Mouse (Mus musculus): ENCODE results near the gene Artn. TPM values are rescaled to one million over a fixed set of nuclear protein-coding genes. Genes with fewer than 3 reads are reported as not detected.
A peak's percentile ranks its signal among the peaks of the same experiment; 100 is the strongest.

Artn gene
- polyA plus RNA-seq, 1 experiment from 2014 or later: 0.22 TPM

DNA sequence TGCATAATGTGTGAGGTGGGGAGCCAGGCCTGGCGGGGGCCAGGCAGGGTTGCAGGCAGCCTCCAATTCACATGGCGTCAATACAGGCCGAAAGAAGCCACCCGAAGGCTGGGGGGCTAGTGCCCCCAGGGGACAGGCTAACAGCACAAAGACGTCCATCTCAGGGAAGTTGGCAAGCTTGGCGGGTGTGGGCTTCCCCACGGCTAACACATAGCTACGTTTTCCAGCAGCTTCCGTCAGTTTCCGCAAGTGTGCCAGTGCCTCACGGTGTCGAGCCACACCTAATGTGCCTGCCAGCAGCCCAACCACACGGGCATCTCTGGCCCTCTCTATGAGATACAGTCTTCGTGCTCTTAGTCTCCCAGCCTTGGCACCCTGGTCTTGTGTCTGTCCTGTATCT lies 39.5 kb downstream of the Artn start:
- ATAC-seq: no peak
- H3K27me3 ChIP-seq (replicated peaks; ENCODE audit: control insufficient read depth, insufficient read depth, low read length): no peaks in the 10 kb centered on the region

DNA sequence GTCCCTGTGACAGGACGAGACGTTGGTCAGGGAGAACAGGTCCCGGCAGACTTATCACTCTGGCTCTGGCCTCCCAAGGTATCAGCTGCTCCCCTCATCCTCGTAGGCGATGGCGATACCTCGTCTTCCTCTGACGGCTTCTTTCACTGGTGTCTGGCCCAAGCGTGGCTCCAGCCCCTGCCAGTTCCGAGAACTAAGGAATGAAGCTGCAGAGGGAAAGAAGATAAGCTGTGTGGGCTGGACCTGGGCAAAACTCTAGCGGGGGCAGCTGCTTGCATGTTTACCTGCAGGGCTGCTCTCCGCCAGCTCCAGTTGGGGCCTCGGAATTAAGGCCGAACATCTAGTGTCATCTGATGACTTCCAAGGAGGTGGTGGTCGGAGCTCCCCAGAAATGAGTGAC lies 40.1 kb downstream of the Artn start:
- WGBS: 93% methylated on average over 15 of the region's 15 CpGs
- H3K9ac ChIP-seq (ENCODE audit: low read length): no peak overlapping the region
- peaks cover 37% of the 10 kb centered on the region for H3K36me3 ChIP-seq (ENCODE audit: control insufficient read depth, insufficient read depth, low read length)

More for the DNA sequence above, 39.5 kb downstream of the Artn start:
- DNase-seq (ENCODE audit: low spot score): no peak
- Histone ChIP-seq H3K4me2 (ENCODE audit: low read length) (no peak overlapping the region), H3K9me3 (replicated peaks; ENCODE audit: control insufficient read depth, low read length) (no peaks in the 10 kb centered on the region), H3K27ac (ENCODE audit: low read depth, low read length) (no peak overlapping the region), H3K4me1 (ENCODE audit: control insufficient read depth, insufficient read depth, low read length) (peaks cover 10% of the 10 kb centered on the region), H3K36me3 (ENCODE audit: control insufficient read depth, insufficient read depth, low read length) (peaks cover 35% of the 10 kb centered on the region), H3K4me3 (ENCODE audit: low read depth, low read length) (no peak overlapping the region), H3K9ac (ENCODE audit: low read length) (no peak overlapping the region)
- 91% methylated on average over 14 of the region's 14 CpGs for WGBS

DNA sequence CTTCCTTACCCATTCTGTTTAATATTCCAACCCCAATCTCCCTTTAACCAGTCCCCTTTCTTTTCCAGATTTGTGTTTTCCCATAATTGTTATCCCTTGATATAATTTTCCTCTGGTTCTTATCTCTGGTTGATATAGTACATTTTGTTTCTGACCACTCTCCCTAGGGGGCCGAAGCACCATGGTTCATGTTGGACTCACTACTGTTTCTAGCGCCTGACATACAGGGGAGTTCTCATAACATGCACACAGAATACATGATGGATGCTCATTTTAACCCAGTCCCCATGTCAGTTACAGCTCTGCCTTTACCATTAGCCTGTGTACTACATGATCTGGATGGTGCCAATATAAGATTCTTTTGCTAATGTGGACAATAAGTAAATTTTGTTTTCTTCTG lies 41.6 kb downstream of the Artn start:
- Histone ChIP-seq H3K27me3 (replicated peaks; ENCODE audit: control insufficient read depth, insufficient read depth, low read length) (no peaks in the 10 kb centered on the region), H3K36me3 (ENCODE audit: control insufficient read depth, insufficient read depth, low read length) (peaks cover 34% of the 10 kb centered on the region), H3K9me3 (replicated peaks; ENCODE audit: control insufficient read depth, low read length) (no peaks in the 10 kb centered on the region), H3K4me1 (ENCODE audit: control insufficient read depth, insufficient read depth, low read length) (peaks cover 20% of the 10 kb centered on the region), H3K9ac (ENCODE audit: low read length) (no peak overlapping the region), H3K4me3 (ENCODE audit: low read depth, low read length) (peak overlapping the region; percentile 89), H3K27ac (ENCODE audit: low read depth, low read length) (no peak overlapping the region), H3K4me2 (ENCODE audit: low read length) (peak overlapping the region; percentile 95; the same call in 1 of the 2 replicates)
- 76% methylated on average over 2 of the region's 2 CpGs for WGBS
- ATAC-seq (no peak), DNase-seq (ENCODE audit: low spot score) (no peak)

More for the DNA sequence above, 40.1 kb downstream of the Artn start:
- Histone ChIP-seq H3K27ac (ENCODE audit: low read depth, low read length) (no peak overlapping the region), H3K4me1 (ENCODE audit: control insufficient read depth, insufficient read depth, low read length) (peaks cover 10% of the 10 kb centered on the region), H3K4me2 (ENCODE audit: low read length) (no peak overlapping the region), H3K4me3 (ENCODE audit: low read depth, low read length) (no peak overlapping the region), H3K27me3 (replicated peaks; ENCODE audit: control insufficient read depth, insufficient read depth, low read length) (no peaks in the 10 kb centered on the region), H3K9me3 (replicated peaks; ENCODE audit: control insufficient read depth, low read length) (no peaks in the 10 kb centered on the region)
- no peak for ATAC-seq
- no peak for DNase-seq (ENCODE audit: low spot score)

DNA sequence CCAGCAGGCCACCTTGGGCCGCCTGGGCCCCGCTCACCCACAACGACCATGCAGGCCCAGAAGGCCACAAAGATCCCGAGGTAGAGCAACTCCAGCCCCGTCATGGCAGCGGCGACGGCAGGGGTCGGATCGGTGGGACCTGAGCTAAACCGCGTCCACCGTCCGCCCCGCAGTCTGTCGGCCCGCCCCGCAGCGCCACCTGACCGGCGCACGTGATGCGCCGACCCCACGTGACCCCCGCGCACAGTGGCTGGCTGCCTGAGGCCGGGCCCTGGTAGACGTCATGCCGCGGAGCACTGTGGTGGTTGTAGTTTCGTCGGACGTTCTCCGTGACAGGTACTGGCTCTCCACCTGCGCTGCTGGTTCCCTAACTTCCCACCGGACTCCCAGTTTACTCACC lies 42.4 kb downstream of the Artn start, which contains the start of gene Atp6v0b:
Atp6v0b (minus strand) TSS at position 201 of the 400 bp plus-strand sequence.
- no peaks in the 10 kb centered on the region for H3K9me3 ChIP-seq (replicated peaks; ENCODE audit: control insufficient read depth, low read length)
- no peaks in the 10 kb centered on the region for H3K27me3 ChIP-seq (replicated peaks; ENCODE audit: control insufficient read depth, insufficient read depth, low read length)
- H3K4me2 ChIP-seq (ENCODE audit: low read length): peak within 1 kb of the TSS; percentile 95
- H3K4me1 ChIP-seq (ENCODE audit: control insufficient read depth, insufficient read depth, low read length): peaks cover 24% of the 10 kb centered on the region
- peak within 1 kb of the TSS; percentile 89 for H3K4me3 ChIP-seq (ENCODE audit: low read depth, low read length)
- WGBS: under 1% methylated on average over 37 of the region's 37 CpGs
- DNase-seq (ENCODE audit: low spot score): peak; percentile 94
- peak within 1 kb of the TSS; percentile 82 for H3K9ac ChIP-seq (ENCODE audit: low read length)
- peak; percentile 87 for ATAC-seq
- H3K36me3 ChIP-seq (ENCODE audit: control insufficient read depth, insufficient read depth, low read length): peaks cover 34% of the 10 kb centered on the region
- H3K27ac ChIP-seq (ENCODE audit: low read depth, low read length): peak within 1 kb of the TSS; percentile 52; the same call in 1 of the 2 replicates

DNA sequence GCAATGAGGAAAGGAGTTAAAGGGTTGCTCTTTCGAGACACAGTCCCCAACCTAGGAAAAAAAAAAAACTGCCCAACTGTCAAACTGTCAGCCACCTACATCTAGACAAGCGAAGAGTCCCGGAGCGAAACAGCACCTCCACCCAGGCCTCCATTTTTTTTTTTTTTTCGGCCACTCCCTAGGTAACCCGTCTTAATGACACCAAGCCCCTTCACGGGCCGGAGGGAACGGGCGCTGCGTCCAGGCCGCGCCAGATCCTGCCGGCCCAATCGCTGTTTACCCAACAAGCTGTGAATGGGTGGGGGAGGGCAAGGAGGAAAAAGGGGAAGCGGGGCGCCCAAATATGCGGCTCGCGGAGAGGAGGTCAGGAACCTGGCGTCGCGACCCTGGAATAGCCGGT lies 42.9 kb downstream of the Artn start:
- DNase-seq (ENCODE audit: low spot score): no peak
- no peak for ATAC-seq
- Histone ChIP-seq H3K4me2 (ENCODE audit: low read length) (peak overlapping the region; percentile 95), H3K36me3 (ENCODE audit: control insufficient read depth, insufficient read depth, low read length) (peaks cover 34% of the 10 kb centered on the region), H3K27ac (ENCODE audit: low read depth, low read length) (peak overlapping the region; percentile 52; the same call in 1 of the 2 replicates), H3K9ac (ENCODE audit: low read length) (peak overlapping the region; percentile 82), H3K4me3 (ENCODE audit: low read depth, low read length) (peak overlapping the region; percentile 89), H3K4me1 (ENCODE audit: control insufficient read depth, insufficient read depth, low read length) (peaks cover 25% of the 10 kb centered on the region), H3K9me3 (replicated peaks; ENCODE audit: control insufficient read depth, low read length) (no peaks in the 10 kb centered on the region), H3K27me3 (replicated peaks; ENCODE audit: control insufficient read depth, insufficient read depth, low read length) (no peaks in the 10 kb centered on the region)
- WGBS: 4% methylated on average over 18 of the region's 24 CpGs

DNA sequence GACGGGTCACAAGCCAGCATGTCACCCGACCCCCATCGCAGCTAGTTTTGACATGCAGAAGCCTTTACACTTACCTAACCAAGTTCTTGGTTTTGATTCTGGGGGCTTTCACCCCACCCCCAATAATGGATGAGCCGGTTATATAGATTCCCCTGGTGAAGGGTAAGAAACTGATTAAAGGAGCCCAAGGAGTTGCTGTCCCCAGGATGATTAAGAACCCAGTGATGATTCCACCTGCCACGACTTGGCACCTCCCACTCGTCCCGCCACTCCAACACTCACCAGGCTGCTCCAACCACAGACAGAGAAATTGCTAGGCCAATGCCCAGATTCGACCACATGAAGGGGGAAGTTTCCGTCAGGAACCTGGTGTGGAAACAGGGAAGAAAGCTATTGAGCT lies 43.6 kb downstream of the Artn start:
- H3K4me1 ChIP-seq (ENCODE audit: control insufficient read depth, insufficient read depth, low read length): peaks cover 22% of the 10 kb centered on the region
- peak overlapping the region; percentile 82 for H3K9ac ChIP-seq (ENCODE audit: low read length)
- peaks cover 38% of the 10 kb centered on the region for H3K36me3 ChIP-seq (ENCODE audit: control insufficient read depth, insufficient read depth, low read length)
- H3K9me3 ChIP-seq (replicated peaks; ENCODE audit: control insufficient read depth, low read length): no peaks in the 10 kb centered on the region
- ATAC-seq (no peak), DNase-seq (ENCODE audit: low spot score) (no peak)
- H3K27me3 ChIP-seq (replicated peaks; ENCODE audit: control insufficient read depth, insufficient read depth, low read length): no peaks in the 10 kb centered on the region
- H3K4me2 ChIP-seq (ENCODE audit: low read length): peak overlapping the region; percentile 95
- H3K27ac ChIP-seq (ENCODE audit: low read depth, low read length): no peak overlapping the region
- peak overlapping the region; percentile 89 for H3K4me3 ChIP-seq (ENCODE audit: low read depth, low read length)
- 81% methylated on average over 9 of the region's 9 CpGs for WGBS

DNA sequence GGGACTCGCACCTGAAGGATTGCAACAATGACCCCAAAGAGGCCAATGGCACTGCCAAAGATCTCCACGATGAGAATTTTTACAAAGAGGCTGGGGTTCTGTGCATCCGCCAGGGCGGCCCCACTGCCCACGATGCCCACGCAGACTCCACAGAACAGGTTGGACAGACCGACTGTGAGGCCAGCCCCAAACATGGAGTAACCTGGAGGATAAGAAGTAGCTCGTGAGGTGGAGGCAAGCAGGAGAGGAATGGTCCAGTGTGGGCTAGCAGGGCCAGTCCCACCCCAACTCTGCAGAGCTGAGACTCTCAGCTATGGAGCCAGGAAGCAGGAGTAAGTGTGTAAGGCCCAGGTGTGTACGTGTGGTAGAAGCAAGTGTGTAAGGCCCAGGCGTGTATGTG lies 44.5 kb downstream of the Artn start:
- WGBS: 92% methylated on average over 10 of the region's 10 CpGs
- H3K4me1 ChIP-seq (ENCODE audit: control insufficient read depth, insufficient read depth, low read length): peaks cover 22% of the 10 kb centered on the region

DNA sequence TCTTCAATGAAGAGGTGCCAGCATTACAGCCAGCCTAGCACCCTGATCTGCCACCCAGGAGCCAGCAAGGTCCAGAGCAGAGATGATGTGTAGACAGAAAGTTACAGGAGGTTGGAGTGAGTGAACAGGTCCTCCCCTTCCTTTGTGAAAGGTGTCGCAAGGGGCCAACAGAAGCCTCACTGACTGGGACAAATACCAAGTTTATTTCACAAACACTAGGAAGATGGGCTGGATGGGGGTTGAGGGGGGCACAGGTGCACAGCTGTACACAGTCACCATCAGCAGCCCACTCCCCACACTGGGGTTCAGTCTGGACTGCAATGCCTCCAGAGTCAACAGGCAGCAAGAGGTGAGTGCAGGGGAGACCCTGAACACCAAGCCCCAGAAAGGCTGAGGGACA lies 45.4 kb downstream of the Artn start:
- Histone ChIP-seq H3K9me3 (replicated peaks; ENCODE audit: control insufficient read depth, low read length) (no peaks in the 10 kb centered on the region), H3K9ac (ENCODE audit: low read length) (no peak overlapping the region), H3K27me3 (replicated peaks; ENCODE audit: control insufficient read depth, insufficient read depth, low read length) (no peaks in the 10 kb centered on the region), H3K4me2 (ENCODE audit: low read length) (peak overlapping the region; percentile 68), H3K36me3 (ENCODE audit: control insufficient read depth, insufficient read depth, low read length) (peaks cover 36% of the 10 kb centered on the region), H3K4me3 (ENCODE audit: low read depth, low read length) (0 out of 2 replicates have a peak overlapping the region, but pooled peaks have one; percentile 76), H3K4me1 (ENCODE audit: control insufficient read depth, insufficient read depth, low read length) (peaks cover 22% of the 10 kb centered on the region), H3K27ac (ENCODE audit: low read depth, low read length) (no peak overlapping the region)
- no peak for DNase-seq (ENCODE audit: low spot score)
- no peak for ATAC-seq
- WGBS: 100% methylated on average over 1 of the region's 1 CpGs

More for the DNA sequence above, 44.5 kb downstream of the Artn start:
- H3K36me3 ChIP-seq (ENCODE audit: control insufficient read depth, insufficient read depth, low read length): peaks cover 43% of the 10 kb centered on the region
- DNase-seq (ENCODE audit: low spot score) (no peak), ATAC-seq (no peak)
- H3K9ac ChIP-seq (ENCODE audit: low read length): no peak overlapping the region
- no peaks in the 10 kb centered on the region for H3K9me3 ChIP-seq (replicated peaks; ENCODE audit: control insufficient read depth, low read length)
- H3K4me2 ChIP-seq (ENCODE audit: low read length): no peak overlapping the region
- no peaks in the 10 kb centered on the region for H3K27me3 ChIP-seq (replicated peaks; ENCODE audit: control insufficient read depth, insufficient read depth, low read length)
- no peak overlapping the region for H3K27ac ChIP-seq (ENCODE audit: low read depth, low read length)
- no peak overlapping the region for H3K4me3 ChIP-seq (ENCODE audit: low read depth, low read length)

DNA sequence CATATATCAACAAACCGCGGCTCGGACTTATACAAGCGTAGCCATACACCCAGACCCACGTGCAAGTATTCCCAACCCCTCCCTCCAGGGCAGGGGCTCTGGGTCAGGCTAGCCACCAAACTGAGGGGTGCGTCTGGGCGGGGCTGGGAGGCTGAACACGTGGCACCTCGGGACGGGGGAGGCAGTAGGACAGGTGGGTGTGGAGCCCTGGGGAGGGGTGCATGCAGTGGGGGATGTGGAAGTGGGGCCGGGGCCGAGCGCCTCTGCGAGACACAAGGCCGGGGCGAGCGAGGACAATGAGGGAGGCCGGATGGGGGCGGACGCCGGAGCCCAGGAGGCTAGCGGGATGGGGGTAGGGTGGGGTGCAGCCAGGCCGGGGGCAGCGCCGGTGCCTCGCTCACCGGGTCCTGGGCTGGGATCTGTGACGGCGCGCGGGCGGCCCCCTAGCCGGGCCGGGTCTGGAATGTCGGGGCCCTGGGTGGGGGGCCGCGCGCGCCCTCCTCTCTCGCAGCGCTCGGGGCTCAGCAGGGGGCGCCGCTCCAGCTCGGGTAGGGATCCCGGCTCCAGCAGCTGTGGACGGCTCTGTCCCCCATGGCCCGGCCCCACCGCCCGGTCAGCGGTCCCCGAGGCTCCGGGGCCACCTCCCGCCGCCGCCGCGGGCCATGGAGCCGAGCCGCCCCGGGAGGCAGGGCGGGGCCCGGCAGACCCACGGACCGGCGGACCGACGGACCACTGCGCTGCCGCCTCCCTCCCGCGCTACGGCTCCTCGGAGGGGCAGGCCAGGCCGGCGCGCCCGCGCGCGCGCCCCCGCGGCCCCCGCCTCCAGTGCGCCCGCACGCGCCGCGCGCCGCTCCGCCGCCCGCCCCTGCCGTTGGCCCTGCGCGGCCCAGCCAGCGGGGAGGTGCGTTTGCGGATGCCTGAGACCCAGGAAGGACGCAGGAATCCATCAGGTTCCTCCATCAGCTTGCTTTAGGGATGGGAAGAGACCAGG lies 46.6 kb downstream of the Artn start, which contains the start of gene B4galt2:
B4galt2 (minus strand) TSS at position 787 of the 991 bp plus-strand sequence.
- peak within 1 kb of the TSS; percentile 89 for H3K9ac ChIP-seq (ENCODE audit: low read length)
- H3K4me2 ChIP-seq (ENCODE audit: low read length): peak within 1 kb of the TSS; percentile 68
- H3K4me3 ChIP-seq (ENCODE audit: low read depth, low read length): peak within 1 kb of the TSS; percentile 76
- 2% methylated on average over 53 of the region's 103 CpGs for WGBS
- no peaks in the 10 kb centered on the region for H3K9me3 ChIP-seq (replicated peaks; ENCODE audit: control insufficient read depth, low read length)
- ATAC-seq (peak; percentile 49), DNase-seq (ENCODE audit: low spot score) (peak; percentile 71)
- peaks cover 41% of the 10 kb centered on the region for H3K36me3 ChIP-seq (ENCODE audit: control insufficient read depth, insufficient read depth, low read length)
- peak within 1 kb of the TSS; percentile 63 for H3K27ac ChIP-seq (ENCODE audit: low read depth, low read length)
- no peaks in the 10 kb centered on the region for H3K27me3 ChIP-seq (replicated peaks; ENCODE audit: control insufficient read depth, insufficient read depth, low read length)
- H3K4me1 ChIP-seq (ENCODE audit: control insufficient read depth, insufficient read depth, low read length): peaks cover 22% of the 10 kb centered on the region
